ENCODE assay signal across 15 mouse cellular contexts in the genomic region with DNA sequence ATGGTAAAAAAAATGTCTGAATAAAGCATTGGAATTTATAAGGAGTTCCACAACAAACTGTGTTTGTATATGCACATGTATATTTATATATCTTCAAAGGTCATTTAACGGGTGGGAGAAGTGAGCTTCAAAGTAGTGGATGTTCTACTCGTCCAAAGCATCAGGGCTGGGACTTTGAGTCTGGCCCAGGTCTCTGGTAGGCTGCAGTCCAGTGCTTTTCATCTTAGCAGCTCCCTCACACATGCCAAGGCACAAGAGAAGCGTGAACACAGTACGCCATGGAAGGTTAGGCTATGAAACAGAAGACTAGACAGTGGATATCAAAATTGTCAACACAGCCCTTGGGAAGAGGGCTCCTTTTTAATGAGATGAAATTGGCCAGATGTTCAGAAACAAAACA. TPM values are rescaled to one million over a fixed set of nuclear protein-coding genes. Genes with fewer than 3 reads are reported as not detected.
DNase-seq lines count a peak whose midpoint lies in the region; ATAC-seq lines count a peak whose summit lies in the region.
"Had no signal": no experiment of that assay in that cellular context is flagged by ENCODE, and none has a peak within 500 bp of the region (broad histone marks: within the 10 kb centered on the region; RNA-seq: fewer than 3 reads in every experiment).

No protein-coding gene starts in this region.

- peaks cover 58% of the 10 kb centered on the region for H3K36me3 ChIP-seq in erythroblast, embryonic 14.5 days (ENCODE audit: control insufficient read depth)
- H3K36me3 ChIP-seq in midbrain, embryonic 11.5 days (ENCODE audit: control insufficient read depth, insufficient read depth, low read length): no peaks in the 10 kb centered on the region
- no peaks in the 10 kb centered on the region for H3K36me3 ChIP-seq in midbrain, embryonic 10.5 days
- 0 out of 2 replicates have a peak, but pooled peaks cover 3% of the 10 kb centered on the region for H3K36me3 ChIP-seq in liver, embryonic 15.5 days (replicated peaks)
- no peaks in the 10 kb centered on the region for H3K36me3 ChIP-seq in neural tube, embryonic 15.5 days
- H3K36me3 ChIP-seq: embryonic facial prominence, embryonic 12.5 days had no signal

- H3K27ac ChIP-seq in midbrain, embryonic 11.5 days (ENCODE audit: low read depth, low read length): no peak overlapping the region
- no peak overlapping the region for H3K27ac ChIP-seq in midbrain, embryonic 10.5 days (replicated peaks)
- peak overlapping the region; percentile 93; the same call in 1 of the 2 replicates for H3K27ac ChIP-seq in liver, embryonic 15.5 days (replicated peaks)
- H3K27ac ChIP-seq in neural tube, embryonic 15.5 days (replicated peaks): no peak overlapping the region
- H3K27ac ChIP-seq: embryonic facial prominence, embryonic 12.5 days had no signal

- H3K9ac ChIP-seq in midbrain, embryonic 11.5 days (ENCODE audit: low read length): no peak overlapping the region
- H3K9ac ChIP-seq in liver, embryonic 15.5 days: no peak overlapping the region
- no peak overlapping the region for H3K9ac ChIP-seq in neural tube, embryonic 15.5 days (replicated peaks)
- H3K9ac ChIP-seq: embryonic facial prominence, embryonic 12.5 days had no signal

- H3K4me2 ChIP-seq in midbrain, embryonic 11.5 days: no peak overlapping the region; the same call in 1 of the 2 replicates
- peak overlapping the region; percentile 86 for H3K4me2 ChIP-seq in liver, embryonic 15.5 days
- peak overlapping the region; percentile 69 for H3K4me2 ChIP-seq in neural tube, embryonic 15.5 days

- H3K4me1 ChIP-seq in erythroblast, embryonic 14.5 days (ENCODE audit: control insufficient read depth): peaks cover 60% of the 10 kb centered on the region
- peaks cover 12% of the 10 kb centered on the region for H3K4me1 ChIP-seq in midbrain, embryonic 11.5 days (ENCODE audit: control insufficient read depth, insufficient read depth, low read length)
- H3K4me1 ChIP-seq in midbrain, embryonic 10.5 days: peaks cover 25% of the 10 kb centered on the region
- peaks cover 64% of the 10 kb centered on the region for H3K4me1 ChIP-seq in liver, embryonic 15.5 days (replicated peaks)
- peaks cover 50% of the 10 kb centered on the region for H3K4me1 ChIP-seq in neural tube, embryonic 15.5 days

- DNase-seq in midbrain, embryonic 11.5 days (ENCODE audit: low spot score, missing footprints): peak; percentile 72
- no peak for DNase-seq in midbrain, embryonic 10.5 days (ENCODE audit: low spot score)
- no peak for DNase-seq in adrenal gland, postnatal 25 days
- no peak for DNase-seq in kidney, postnatal 25 days
- DNase-seq: adrenal gland, adult 8-10 months; cerebellum, postnatal 25 days had no signal

- H3K27me3 ChIP-seq in erythroblast, embryonic 14.5 days (ENCODE audit: control insufficient read depth): peaks cover 2% of the 10 kb centered on the region
- peaks cover 3% of the 10 kb centered on the region; the same call in 1 of the 2 replicates for H3K27me3 ChIP-seq in midbrain, embryonic 11.5 days (ENCODE audit: control insufficient read depth, insufficient read depth, low read length)
- peaks cover 13% of the 10 kb centered on the region for H3K27me3 ChIP-seq in midbrain, embryonic 10.5 days (ENCODE audit: low read depth, poor library complexity, severe bottlenecking)
- 0 out of 2 replicates have a peak, but pooled peaks cover 4% of the 10 kb centered on the region for H3K27me3 ChIP-seq in liver, embryonic 15.5 days
- H3K27me3 ChIP-seq in neural tube, embryonic 15.5 days (replicated peaks): peaks cover 4% of the 10 kb centered on the region
- H3K27me3 ChIP-seq: embryonic facial prominence, embryonic 12.5 days had no signal

- peak overlapping the region; percentile 96 for H3K4me3 ChIP-seq in erythroblast, embryonic 14.5 days (replicated peaks)
- H3K4me3 ChIP-seq in midbrain, embryonic 11.5 days (ENCODE audit: low read depth, low read length): no peak overlapping the region
- H3K4me3 ChIP-seq in midbrain, embryonic 10.5 days: no peak overlapping the region
- H3K4me3 ChIP-seq in liver, embryonic 15.5 days (replicated peaks): no peak overlapping the region
- H3K4me3 ChIP-seq in neural tube, embryonic 15.5 days (replicated peaks): no peak overlapping the region; the same call in 1 of the 2 replicates
- H3K4me3 ChIP-seq: megakaryocyte, embryonic 14.5 days had no signal

- no peak for ATAC-seq in erythroblast, adult 5-6 weeks (replicated peaks; ENCODE audit: low FRiP score, poor library complexity, severe bottlenecking)
- ATAC-seq in midbrain, embryonic 11.5 days (ENCODE audit: low FRiP score): no peak
- ATAC-seq in liver, embryonic 15.5 days (ENCODE audit: insufficient read depth): no peak
- no peak for ATAC-seq in neural tube, embryonic 15.5 days (ENCODE audit: low FRiP score)
- ATAC-seq: intestine, postnatal 0 days had no signal

- H3K9me3 ChIP-seq in erythroblast, embryonic 14.5 days (ENCODE audit: control insufficient read depth, low read length): no peaks in the 10 kb centered on the region
- no peaks in the 10 kb centered on the region for H3K9me3 ChIP-seq in midbrain, embryonic 11.5 days (ENCODE audit: control insufficient read depth, low read length)
- no peaks in the 10 kb centered on the region for H3K9me3 ChIP-seq in midbrain, embryonic 10.5 days (replicated peaks)
- no peaks in the 10 kb centered on the region for H3K9me3 ChIP-seq in liver, embryonic 15.5 days (replicated peaks)
- H3K9me3 ChIP-seq in neural tube, embryonic 15.5 days (replicated peaks): no peaks in the 10 kb centered on the region
- H3K9me3 ChIP-seq: embryonic facial prominence, embryonic 12.5 days; megakaryocyte, embryonic 14.5 days had no signal

- WGBS in midbrain, embryonic 11.5 days: 77% methylated on average over 4 of the region's 4 CpGs
- 84% methylated on average over 4 of the region's 4 CpGs for WGBS in midbrain, embryonic 10.5 days
- WGBS in liver, embryonic 15.5 days (ENCODE audit: insufficient replicate concordance): 85% methylated on average over 4 of the region's 4 CpGs
- whole genome bisulfite sequencing in neural tube, embryonic 15.5 days: 48% methylated on average over 4 of the region's 4 CpGs

RNA-seq across cellular contexts. Expression of gene Maco1, which starts 2.6 kb away (rescaled TPM):
- polyA plus RNA-seq in erythroblast, embryonic 14.5 days (2012): 1.4 and 1.5 TPM in 2 replicates
- total RNA-seq in erythroblast, adult 5-6 weeks (2015; ENCODE audit: low replicate concordance): 13.0 and 19.4 TPM in 2 replicates
- total RNA-seq in erythroblast, adult 5-6 weeks (2017; ENCODE audit: low replicate concordance): 36.0 and 39.9 TPM in 2 replicates
- 45.6 and 51.7 TPM in 2 replicates for polyA plus RNA-seq in midbrain, embryonic 11.5 days (2014; fragmentation: Nextera tagmentation; extraction: Ambion mirVana)
- polyA plus RNA-seq in midbrain, embryonic 10.5 days (2016; fragmentation: Nextera tagmentation; extraction: Ambion mirVana): 36.8 and 41.3 TPM in 2 replicates
- polyA plus RNA-seq in liver, embryonic 15.5 days (2015; fragmentation: Nextera tagmentation; extraction: Ambion mirVana): 16.0 and 17.3 TPM in 2 replicates
- polyA plus RNA-seq in neural tube, embryonic 15.5 days (2015; fragmentation: Nextera tagmentation; extraction: Ambion mirVana): 78.0 and 91.9 TPM in 2 replicates
- total RNA-seq in adrenal gland, postnatal 25 days (2021): 39.2 and 40.0 TPM in 2 replicates

RNA-seq across cellular contexts. Expression of gene Rhd, which starts 13.8 kb away (rescaled TPM):
- 54.9 and 73.6 TPM in 2 replicates for polyA plus RNA-seq in erythroblast, embryonic 14.5 days (2012)
- total RNA-seq in erythroblast, adult 5-6 weeks (2015; ENCODE audit: low replicate concordance): 408 and 436 TPM in 2 replicates
- 820 and 839 TPM in 2 replicates for total RNA-seq in erythroblast, adult 5-6 weeks (2017; ENCODE audit: low replicate concordance)
- 19.2 and 21.3 TPM in 2 replicates for polyA plus RNA-seq in midbrain, embryonic 11.5 days (2014; fragmentation: Nextera tagmentation; extraction: Ambion mirVana)
- polyA plus RNA-seq in midbrain, embryonic 10.5 days (2016; fragmentation: Nextera tagmentation; extraction: Ambion mirVana): 9.6 and 12.9 TPM in 2 replicates
- 587 and 603 TPM in 2 replicates for polyA plus RNA-seq in liver, embryonic 15.5 days (2015; fragmentation: Nextera tagmentation; extraction: Ambion mirVana)
- 1.6 and 1.9 TPM in 2 replicates for polyA plus RNA-seq in neural tube, embryonic 15.5 days (2015; fragmentation: Nextera tagmentation; extraction: Ambion mirVana)
- 0.33 TPM in 1 of 2 replicates, not detected in the other for total RNA-seq in adrenal gland, postnatal 25 days (2021)
- total RNA-seq: layer of hippocampus, postnatal 25 days; neutrophil, adult 5-6 weeks had no signal
